ENCODE assay signal across 7 mouse cellular contexts in the genomic region with DNA sequence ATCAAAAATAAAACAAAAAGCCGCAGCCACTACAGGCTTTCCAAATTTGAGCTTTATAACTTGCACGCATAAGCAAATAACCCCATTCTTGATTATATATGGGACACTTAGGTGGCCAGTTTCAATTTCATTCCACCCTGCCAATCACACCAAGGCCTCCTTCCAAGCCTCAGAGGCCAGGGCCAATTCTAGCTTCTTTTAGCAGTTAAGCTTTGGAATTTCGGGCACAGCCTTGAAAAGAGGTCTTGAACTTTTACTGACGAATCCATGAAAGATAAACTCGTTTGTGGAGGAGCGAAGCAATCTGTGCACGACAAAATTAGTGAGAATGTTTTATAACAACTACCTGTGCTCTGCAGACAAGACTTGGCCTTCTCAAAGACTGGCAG. TPM values are rescaled to one million over a fixed set of nuclear protein-coding genes. Genes with fewer than 3 reads are reported as not detected.
DNase-seq lines count a peak whose midpoint lies in the region; ATAC-seq and TF ChIP-seq lines count a peak whose summit lies in the region.

No protein-coding gene starts in this region.

- WGBS in embryonic facial prominence, embryonic 14.5 days: 35% methylated on average over 7 of the region's 7 CpGs
- WGBS in intestine, embryonic 16.5 days: 35% methylated on average over 7 of the region's 7 CpGs
- 52% methylated on average over 7 of the region's 7 CpGs for WGBS in neural tube, embryonic 13.5 days

- H3K4me1 ChIP-seq in embryonic facial prominence, embryonic 14.5 days (ENCODE audit: control insufficient read depth, insufficient read depth, low read length): peaks cover 13% of the 10 kb centered on the region
- H3K4me1 ChIP-seq in intestine, embryonic 16.5 days (ENCODE audit: control insufficient read depth, insufficient read depth, low read length): peaks cover 20% of the 10 kb centered on the region
- peaks cover 30% of the 10 kb centered on the region for H3K4me1 ChIP-seq in neural tube, embryonic 13.5 days (replicated peaks)

- H3K4me3 ChIP-seq in left cerebral cortex, adult 2 months: peak overlapping the region; percentile 46
- peak overlapping the region; percentile 61 for H3K4me3 ChIP-seq in embryonic facial prominence, embryonic 14.5 days (ENCODE audit: low read depth, low read length)
- peak overlapping the region; percentile 49 for H3K4me3 ChIP-seq in intestine, embryonic 16.5 days (ENCODE audit: low read length)
- peak overlapping the region; percentile 65 for H3K4me3 ChIP-seq in neural tube, embryonic 13.5 days

- no peaks in the 10 kb centered on the region for H3K9me3 ChIP-seq in embryonic facial prominence, embryonic 14.5 days (ENCODE audit: control insufficient read depth, low read length)
- H3K9me3 ChIP-seq in intestine, embryonic 16.5 days (ENCODE audit: control insufficient read depth, low read length): no peaks in the 10 kb centered on the region
- no peaks in the 10 kb centered on the region for H3K9me3 ChIP-seq in neural tube, embryonic 13.5 days

- H3K27ac ChIP-seq in left cerebral cortex, adult 2 months: peak overlapping the region; percentile 94
- peak overlapping the region; percentile 97 for H3K27ac ChIP-seq in embryonic facial prominence, embryonic 14.5 days (replicated peaks; ENCODE audit: low read depth, low read length)
- peak overlapping the region; percentile 90 for H3K27ac ChIP-seq in intestine, embryonic 16.5 days (ENCODE audit: low read length)
- H3K27ac ChIP-seq in neural tube, embryonic 13.5 days (replicated peaks): peak overlapping the region; percentile 98

- peaks cover 14% of the 10 kb centered on the region; the same call in 1 of the 2 replicates for H3K36me3 ChIP-seq in embryonic facial prominence, embryonic 14.5 days (ENCODE audit: control insufficient read depth, insufficient read depth, low read length)
- H3K36me3 ChIP-seq in intestine, embryonic 16.5 days (ENCODE audit: control insufficient read depth, insufficient read depth, low read length): no peaks in the 10 kb centered on the region
- peaks cover 27% of the 10 kb centered on the region for H3K36me3 ChIP-seq in neural tube, embryonic 13.5 days

- TF ChIP-seq CTCF in left cerebral cortex, adult 2 months (IDR thresholded peaks at IDR 0.05): no peak

- no peak for ATAC-seq in embryonic facial prominence, embryonic 14.5 days (ENCODE audit: low read depth)
- 0 out of 2 replicates have a peak, but pooled peaks have one; percentile 1 for ATAC-seq in intestine, embryonic 16.5 days
- ATAC-seq in neural tube, embryonic 13.5 days (ENCODE audit: low read depth): no peak

- peak overlapping the region; percentile 88 for H3K9ac ChIP-seq in embryonic facial prominence, embryonic 14.5 days (ENCODE audit: low read depth, low read length)
- H3K9ac ChIP-seq in intestine, embryonic 16.5 days (ENCODE audit: low read depth, low read length): peak overlapping the region; percentile 71
- H3K9ac ChIP-seq in neural tube, embryonic 13.5 days: peak overlapping the region; percentile 94

- DNase-seq in left cerebral cortex, adult 2 months (ENCODE audit: extremely low spot score in 1 of 2, low spot score in 2 of 2): no peak
- DNase-seq in left cerebral cortex, postnatal 4 days: no peak
- peak; percentile 41 for DNase-seq in embryonic facial prominence, embryonic 14.5 days (ENCODE audit: low spot score)
- no peak for DNase-seq in layer of hippocampus, adult 11-12 months (ENCODE audit: low spot score)
- DNase-seq in embryo, embryonic 10.5 days (ENCODE audit: low spot score): no peak

- intact Hi-C loops in left cerebral cortex, adult 2 months (cut with DNase I): loop anchor here (2.0 kb wide), 1 partner anchor 17 kb away; a partner anchor contains a TSS
- intact Hi-C loops in left cerebral cortex, postnatal 4 days (cut with DNase I): no loop called here

- H3K27me3 ChIP-seq in embryonic facial prominence, embryonic 14.5 days (replicated peaks; ENCODE audit: control insufficient read depth, insufficient read depth, low read length): no peaks in the 10 kb centered on the region
- no peaks in the 10 kb centered on the region for H3K27me3 ChIP-seq in intestine, embryonic 16.5 days (replicated peaks; ENCODE audit: control insufficient read depth, insufficient read depth, low read length)
- no peaks in the 10 kb centered on the region for H3K27me3 ChIP-seq in neural tube, embryonic 13.5 days

- H3K4me2 ChIP-seq in embryonic facial prominence, embryonic 14.5 days (ENCODE audit: low read depth, low read length): peak overlapping the region; percentile 77
- peak overlapping the region; percentile 76 for H3K4me2 ChIP-seq in intestine, embryonic 16.5 days (ENCODE audit: low read depth, low read length)
- peak overlapping the region; percentile 92 for H3K4me2 ChIP-seq in neural tube, embryonic 13.5 days

RNA-seq across cellular contexts. Expression of a gene that starts 10.4 kb away (rescaled TPM):
- total RNA-seq in left cerebral cortex, adult 2 months (2021): 100 to 1,000 TPM; 120 to 125 TPM
- 100 to 1,000 TPM; 108 to 128 TPM for total RNA-seq in left cerebral cortex, postnatal 4 days (2021)
- polyA plus RNA-seq in embryonic facial prominence, embryonic 14.5 days (2014; fragmentation: Nextera tagmentation; extraction: Ambion mirVana): 28.1 and 31.1 TPM in 2 replicates
- polyA plus RNA-seq in intestine, embryonic 16.5 days (2015; fragmentation: Nextera tagmentation; extraction: Ambion mirVana): 16.5 and 18.2 TPM in 2 replicates
- 61.0 and 65.3 TPM in 2 replicates for polyA plus RNA-seq in neural tube, embryonic 13.5 days (2015; fragmentation: Nextera tagmentation; extraction: Ambion mirVana)

RNA-seq across cellular contexts. Expression of a gene that starts 12.2 kb away (rescaled TPM):
- total RNA-seq in left cerebral cortex, adult 2 months (2021): 1 to 10 TPM; 5.2 to 6.1 TPM
- 1 to 10 TPM; 8.0 to 8.2 TPM for total RNA-seq in left cerebral cortex, postnatal 4 days (2021)
- 0.32 and 0.67 TPM in 2 replicates for polyA plus RNA-seq in embryonic facial prominence, embryonic 14.5 days (2014; fragmentation: Nextera tagmentation; extraction: Ambion mirVana)
- polyA plus RNA-seq in intestine, embryonic 16.5 days (2015; fragmentation: Nextera tagmentation; extraction: Ambion mirVana): 0.43 and 0.49 TPM in 2 replicates
- 1.0 and 1.4 TPM in 2 replicates for polyA plus RNA-seq in neural tube, embryonic 13.5 days (2015; fragmentation: Nextera tagmentation; extraction: Ambion mirVana)

RNA-seq across cellular contexts. Expression of a gene that starts 17.3 kb away (rescaled TPM):
- 1 to 10 TPM; 4.3 to 5.5 TPM for total RNA-seq in left cerebral cortex, adult 2 months (2021)
- total RNA-seq in left cerebral cortex, postnatal 4 days (2021): 1 to 10 TPM in 1 of 2 experiments, under 1 TPM in 1; 0.70 to 1.8 TPM
- 51.5 and 64.9 TPM in 2 replicates for polyA plus RNA-seq in embryonic facial prominence, embryonic 14.5 days (2014; fragmentation: Nextera tagmentation; extraction: Ambion mirVana)
- 2.0 and 2.1 TPM in 2 replicates for polyA plus RNA-seq in intestine, embryonic 16.5 days (2015; fragmentation: Nextera tagmentation; extraction: Ambion mirVana)
- polyA plus RNA-seq in neural tube, embryonic 13.5 days (2015; fragmentation: Nextera tagmentation; extraction: Ambion mirVana): 1.9 and 2.5 TPM in 2 replicates

RNA-seq across cellular contexts. Expression of a gene that starts 43.5 kb away (rescaled TPM):
- total RNA-seq in left cerebral cortex, adult 2 months (2021): 10 to 100 TPM; 36.5 to 39.1 TPM
- 10 to 100 TPM; 30.2 to 35.1 TPM for total RNA-seq in left cerebral cortex, postnatal 4 days (2021)
- 51.2 and 56.1 TPM in 2 replicates for polyA plus RNA-seq in embryonic facial prominence, embryonic 14.5 days (2014; fragmentation: Nextera tagmentation; extraction: Ambion mirVana)
- 33.6 and 34.7 TPM in 2 replicates for polyA plus RNA-seq in intestine, embryonic 16.5 days (2015; fragmentation: Nextera tagmentation; extraction: Ambion mirVana)
- polyA plus RNA-seq in neural tube, embryonic 13.5 days (2015; fragmentation: Nextera tagmentation; extraction: Ambion mirVana): 29.1 and 30.8 TPM in 2 replicates

RNA-seq across cellular contexts. Expression of a gene that starts 51.5 kb away (rescaled TPM):
- total RNA-seq in left cerebral cortex, adult 2 months (2021): 10 to 100 TPM; 40.9 to 41.8 TPM
- total RNA-seq in left cerebral cortex, postnatal 4 days (2021): 10 to 100 TPM; 41.3 to 41.6 TPM
- polyA plus RNA-seq in embryonic facial prominence, embryonic 14.5 days (2014; fragmentation: Nextera tagmentation; extraction: Ambion mirVana): 47.4 and 49.2 TPM in 2 replicates
- polyA plus RNA-seq in intestine, embryonic 16.5 days (2015; fragmentation: Nextera tagmentation; extraction: Ambion mirVana): 74.7 and 76.4 TPM in 2 replicates
- polyA plus RNA-seq in neural tube, embryonic 13.5 days (2015; fragmentation: Nextera tagmentation; extraction: Ambion mirVana): 84.9 and 94.8 TPM in 2 replicates

Comparison
In these comparisons a context has a peak if more than half of its experiments do, and no peak if none do; other contexts are left out.
1. RNA of a gene that starts 17.3 kb away (polyA plus RNA-seq): 51.5 to 64.9 TPM in embryonic facial prominence, embryonic 14.5 days; 1.9 to 2.5 TPM in neural tube, embryonic 13.5 days and 2.0 to 2.1 TPM in intestine, embryonic 16.5 days; every median in the first group is over 10 times any median in the second.
2. Peak in every context shown above with its lines, with median percentiles within 50 percentile points of each other: H3K27ac ChIP-seq, H3K4me3 ChIP-seq, H3K4me2 ChIP-seq and H3K9ac ChIP-seq.